Mouse (Mus musculus): Measurements from ENCODE around the gene Fgfr2.

Fgfr2 gene

GRCm38 (mm10) chr7:133123244-133123998 is at the start of gene Fgfr2:
TSS of gene Fgfr2 (minus strand) at chr7:133123350.
- peak; percentile 61 for DNase-seq (ENCODE audit: low spot score)

DNA sequence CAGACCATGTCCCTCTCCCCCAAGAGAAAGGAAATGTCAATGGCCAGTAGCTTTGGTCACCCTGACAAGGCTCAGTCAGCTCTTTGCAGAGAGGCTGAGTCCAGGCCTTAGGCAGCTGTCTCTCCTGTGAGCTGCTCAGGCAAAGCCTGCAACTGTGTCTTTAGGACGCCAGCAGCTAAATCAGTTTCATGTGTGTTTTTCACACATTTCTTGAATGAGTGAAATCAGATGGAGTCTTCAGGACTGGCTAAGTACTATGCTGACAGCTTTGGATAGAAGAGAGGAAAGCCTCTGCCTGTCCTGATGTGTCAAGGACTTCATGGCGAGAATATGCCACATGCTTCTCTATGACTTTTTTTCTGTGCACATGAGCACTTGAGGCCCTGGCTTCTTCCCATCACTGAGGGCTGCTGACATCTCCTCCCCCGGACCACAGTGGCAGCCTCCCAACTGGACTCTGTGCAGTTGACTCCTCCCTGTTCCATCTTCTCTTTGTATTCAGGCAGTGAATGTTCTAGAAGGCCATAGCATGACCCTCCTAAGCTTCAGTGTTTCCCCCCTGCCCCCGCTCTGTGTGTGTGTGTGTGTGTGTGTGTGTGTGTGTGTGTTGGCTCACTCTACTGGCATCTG is 48.4 kb upstream of the Fgfr2 start:
- no peak for DNase-seq (ENCODE audit: low spot score)

- no peak for DNase-seq (ENCODE audit: low spot score)
Observed at GRCm38 (mm10) chr7:133168928-133169327, 45.8 kb upstream of the Fgfr2 start.

- no peak for DNase-seq (ENCODE audit: low spot score)
Observed at GRCm38 (mm10) chr7:133167903-133168302, 44.8 kb upstream of the Fgfr2 start.

DNA sequence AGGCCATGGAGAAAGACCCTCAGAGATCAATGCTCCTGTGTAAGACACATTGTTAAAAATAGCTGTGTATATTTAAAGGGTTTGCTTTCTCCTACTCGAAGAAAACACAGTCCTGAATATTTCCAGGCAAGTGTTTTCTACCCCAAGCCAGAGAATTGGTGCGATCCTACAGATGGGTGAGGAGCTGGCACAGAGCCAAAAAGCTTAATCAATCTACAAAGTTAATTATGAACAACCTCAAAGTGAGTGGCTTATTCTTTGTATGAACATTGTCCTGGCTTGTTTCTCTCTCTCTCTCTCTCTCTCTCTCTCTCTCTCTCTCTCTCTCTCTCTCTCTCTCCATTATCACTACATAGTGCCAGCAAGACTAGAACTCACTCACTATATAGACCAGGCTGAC is 41.6 kb upstream of the Fgfr2 start:
- no peak for DNase-seq (ENCODE audit: low spot score)

GRCm38 (mm10) chr7:133163011-133163410 is 39.9 kb upstream of the Fgfr2 start:
- no peak for DNase-seq (ENCODE audit: low spot score)

- DNase-seq (ENCODE audit: low spot score): no peak
Observed at GRCm38 (mm10) chr7:133162131-133162530, 39.0 kb upstream of the Fgfr2 start.

DNA sequence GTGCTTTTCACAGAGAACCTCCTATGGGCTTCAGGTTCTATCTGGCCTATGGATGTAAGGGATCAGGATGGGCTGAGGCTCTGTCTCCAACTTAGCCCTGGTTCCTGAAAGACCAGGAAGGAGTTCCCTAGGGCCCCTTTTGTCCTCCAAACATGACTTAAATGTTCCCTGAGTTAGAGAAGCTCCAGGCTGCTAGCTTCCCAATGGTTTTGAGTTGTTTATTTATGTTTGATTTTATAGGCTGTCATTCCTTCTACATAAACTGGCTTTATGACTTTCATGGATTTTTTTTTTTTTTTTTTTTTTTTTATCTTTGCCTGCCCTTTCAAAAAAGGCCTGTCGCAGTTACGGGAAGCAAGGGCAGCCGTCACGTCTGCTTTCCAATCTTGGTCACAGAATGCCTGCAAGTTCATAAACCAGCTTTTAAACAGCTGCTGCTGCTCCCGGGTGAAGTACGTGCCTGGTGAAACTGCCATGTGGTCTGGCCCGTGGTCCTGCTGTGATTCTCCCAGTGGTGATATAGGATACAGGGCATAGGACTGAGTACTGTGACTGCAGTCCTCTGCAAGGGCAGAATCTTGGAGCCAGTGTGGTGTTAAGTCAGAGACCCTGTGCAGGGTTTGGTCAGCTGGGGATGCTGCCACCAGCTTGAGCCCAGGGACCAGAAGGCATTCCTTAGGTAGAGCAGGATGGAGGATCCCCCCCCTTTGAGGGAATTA is 38.4 kb upstream of the Fgfr2 start:
- DNase-seq (ENCODE audit: low spot score): no peak

DNA sequence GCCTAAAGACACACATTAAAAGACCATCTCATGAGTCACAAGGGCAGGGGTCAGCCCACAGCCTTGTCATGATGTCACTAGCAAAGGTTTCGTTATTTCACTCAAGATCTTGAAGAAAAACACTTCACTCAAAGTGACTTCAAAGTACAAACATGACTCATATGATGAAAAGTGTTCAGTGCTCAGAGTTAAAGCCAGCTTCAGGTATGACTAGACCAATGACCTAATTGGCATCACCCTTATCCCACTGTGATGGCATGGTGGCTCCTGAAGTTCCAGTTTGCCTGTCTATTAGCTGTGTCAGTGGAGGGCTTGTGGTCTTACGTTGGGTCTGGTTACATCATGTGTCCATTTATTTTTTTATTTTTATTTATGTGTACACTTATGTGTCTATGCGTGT is 36.4 kb upstream of the Fgfr2 start:
- no peak for DNase-seq (ENCODE audit: low spot score)

- DNase-seq (ENCODE audit: low spot score): no peak
Observed at GRCm38 (mm10) chr7:133155621-133156020, 32.5 kb upstream of the Fgfr2 start.

GRCm38 (mm10) chr7:133154846-133155245 is 31.7 kb upstream of the Fgfr2 start:
- no peak for DNase-seq (ENCODE audit: low spot score)

GRCm38 (mm10) chr7:133139689-133140336 is 16.7 kb upstream of the Fgfr2 start:
- no peak for DNase-seq (ENCODE audit: low spot score)

GRCm38 (mm10) chr7:133133552-133133951 is 10.4 kb upstream of the Fgfr2 start:
- no peak for DNase-seq (ENCODE audit: low spot score)

DNA sequence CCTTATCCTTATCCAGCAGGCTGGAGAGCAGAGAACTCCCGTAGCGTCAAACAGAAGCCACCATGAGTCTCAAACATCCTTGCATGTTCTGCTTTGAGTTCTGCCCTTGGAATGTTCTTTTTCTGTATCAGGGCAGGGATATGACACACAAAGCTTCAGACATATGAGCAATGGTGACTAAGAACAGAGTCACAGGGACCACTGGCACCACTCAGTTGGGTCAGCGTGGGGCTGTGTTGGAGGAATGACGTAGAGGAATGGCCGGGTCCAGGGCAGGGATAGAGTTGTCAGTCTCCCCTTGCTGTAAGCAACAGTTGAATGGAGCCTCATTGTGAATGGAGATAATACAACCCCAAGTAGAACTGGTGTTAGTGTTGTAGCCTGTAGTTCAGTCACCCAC is 9.6 kb upstream of the Fgfr2 start:
- DNase-seq (ENCODE audit: low spot score): no peak

DNA sequence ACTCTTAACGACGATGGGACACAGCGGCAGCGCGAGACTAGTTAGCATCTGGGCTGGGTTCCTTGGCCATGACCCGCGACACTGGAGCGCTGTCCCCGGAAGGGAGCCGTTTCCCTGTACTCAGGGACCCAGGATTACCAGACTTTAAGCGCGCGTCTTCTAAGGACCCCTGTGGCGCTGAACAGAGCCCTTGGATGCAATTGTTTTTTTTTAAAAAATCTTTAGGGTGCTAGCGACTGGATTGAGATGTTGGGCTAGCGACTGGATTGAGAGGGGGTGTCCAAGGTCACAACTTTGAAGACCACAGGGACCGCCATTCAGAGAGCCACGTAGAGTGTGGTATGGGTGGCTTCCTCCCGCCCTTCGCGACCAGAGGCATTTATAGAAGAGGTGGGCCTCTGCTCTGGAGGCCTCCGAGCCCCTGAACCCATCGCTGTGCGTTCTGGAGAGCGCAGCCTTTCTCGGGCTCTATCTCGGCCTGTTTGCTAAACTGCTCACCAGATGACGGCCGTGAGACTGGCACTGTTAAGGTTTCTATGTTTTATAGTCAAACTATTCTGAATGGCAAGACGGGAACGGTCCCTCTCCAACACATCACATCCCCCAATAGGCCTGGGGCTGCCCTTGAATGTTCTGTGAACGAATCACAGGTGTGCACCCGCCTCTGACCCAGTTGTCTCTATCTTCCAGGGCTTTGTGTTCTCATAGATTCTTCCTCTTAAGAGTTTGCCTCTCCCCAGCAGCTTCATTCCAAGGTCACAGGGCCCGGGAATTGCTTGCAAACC is 1.7 kb upstream of the Fgfr2 start:
- DNase-seq (ENCODE audit: low spot score): no peak

GRCm38 (mm10) chr7:133123999-133124700 is 1.0 kb upstream of the Fgfr2 start, which contains the start of gene Ctbp2:
TSS of gene Ctbp2 (minus strand) at chr7:133124354.
- peak; percentile 85 for DNase-seq (ENCODE audit: low spot score)

- no peak for DNase-seq (ENCODE audit: low spot score)
Observed at GRCm38 (mm10) chr7:133122379-133123243, 539 bp downstream of the Fgfr2 start.

GRCm38 (mm10) chr7:133121661-133122378 is 1.3 kb downstream of the Fgfr2 start:
- peak; percentile 38 for DNase-seq (ENCODE audit: low spot score)

GRCm38 (mm10) chr7:133121080-133121607 is 2.0 kb downstream of the Fgfr2 start:
- no peak for DNase-seq (ENCODE audit: low spot score)

Data from lung, postnatal 25 days (tissue).